Mouse (Mus musculus) left cerebral cortex, postnatal 4 days (tissue): ENCODE results near the gene Tff3. TPM values are rescaled to one million over a fixed set of nuclear protein-coding genes. Genes with fewer than 3 reads are reported as not detected.

Experiments used
- DNase-seq: peaks from one replicate; pipeline ENCODE4 v3.0.0-alpha.2; 2022
- intact Hi-C: fragments of 180-260 bp; cut with DNase I; formaldehyde crosslinking; loops from one replicate; pipeline ENCODE4 v1.15.1; 2025
- total RNA-seq, 2 experiments: library from RNA; stranded (reverse); gene quantifications; 2 replicates each; pipeline ENCODE4 v1.2.3; 2021

Gene Tff3
- total RNA-seq, 2 experiments from 2014 or later, result not detected

DNA sequence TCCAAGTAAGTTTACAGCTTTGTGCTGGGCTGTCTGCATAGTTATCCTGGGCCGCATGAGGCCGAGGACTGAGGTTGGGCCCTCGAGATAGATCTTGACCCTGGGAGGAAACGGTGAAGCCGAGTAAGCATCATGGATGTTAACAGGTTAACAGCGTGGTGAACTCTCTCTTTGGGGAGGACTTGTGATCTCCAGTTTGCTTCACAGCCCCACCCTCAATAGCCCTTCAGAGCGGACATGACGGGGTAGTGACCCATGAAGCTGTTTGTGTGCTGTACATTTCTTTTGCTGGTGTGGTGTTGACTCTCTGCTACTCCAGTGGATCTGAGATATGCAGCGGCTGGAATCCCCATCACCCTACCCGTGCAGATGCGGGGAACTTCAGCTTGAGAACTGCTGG lies 50.9 kb downstream of the Tff3 start:
- no peak for DNase-seq
- intact Hi-C loops, result no loop called here

DNA sequence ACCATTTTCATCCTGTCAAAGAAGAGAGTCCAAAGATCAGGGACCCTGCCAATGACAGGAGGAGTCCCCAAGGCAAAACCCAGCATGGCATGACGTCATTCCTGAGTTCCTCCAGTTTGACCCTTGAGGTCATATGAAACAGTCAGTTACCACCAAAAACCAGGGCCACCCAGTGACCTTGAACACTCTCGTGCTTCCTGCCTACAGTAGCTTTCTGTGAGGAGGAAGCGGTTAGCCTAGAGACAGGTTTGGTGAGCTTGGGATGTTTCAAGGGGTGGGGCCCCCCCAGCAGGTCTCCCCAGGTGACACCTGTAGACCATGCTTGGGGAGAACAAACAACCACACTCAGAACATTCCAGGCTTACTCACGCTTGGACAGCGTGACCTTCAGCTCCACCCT lies 51.9 kb downstream of the Tff3 start:
- no peak for DNase-seq
- intact Hi-C loops, result no loop called here

DNA sequence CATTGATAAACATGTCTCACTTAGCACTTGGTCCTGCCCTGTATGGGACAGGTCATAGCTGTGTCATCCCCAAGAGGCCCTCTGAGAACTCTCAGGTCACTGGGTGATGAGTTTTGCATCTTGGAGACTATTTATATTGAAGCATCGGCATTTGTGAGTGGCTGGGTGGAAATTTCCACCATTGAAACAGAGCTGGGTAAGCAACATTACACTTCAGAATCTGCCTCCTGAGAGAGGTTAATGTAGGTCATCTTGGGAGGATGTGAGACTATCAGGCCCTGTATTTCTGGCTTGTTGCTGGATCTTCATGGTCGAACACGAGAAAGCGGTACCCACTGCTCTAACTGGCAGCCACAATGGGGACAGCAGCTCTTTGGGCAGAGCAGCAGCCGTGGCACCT lies 54.0 kb downstream of the Tff3 start:
- no peak for DNase-seq
- intact Hi-C loops, result no loop called here

Other genes starting within 250 kb of the Tff3 start
- under 1 TPM; 0.32 to 0.58 TPM for gene Glp1r, start 227.8 kb downstream of the Tff3 start, total RNA-seq
- gene Umodl1, start 175.0 kb downstream of the Tff3 start, total RNA-seq, result under 1 TPM in 1 of 2 experiments, not detected in 1; 0.14 TPM
- gene Abcg1, start 72.0 kb downstream of the Tff3 start, total RNA-seq, result 10 to 100 TPM; 18.5 to 20.0 TPM
- gene Tff2, start 14.6 kb upstream of the Tff3 start, total RNA-seq, result not detected
- gene Tff1, start 35.6 kb upstream of the Tff3 start, total RNA-seq, result not detected
- gene Tmprss3, start 69.3 kb upstream of the Tff3 start, total RNA-seq, result not detected
- gene Ubash3a, start 78.2 kb upstream of the Tff3 start, total RNA-seq, result not detected
- 10 to 100 TPM; 11.9 to 12.6 TPM for gene Rsph1, start 147.7 kb upstream of the Tff3 start, total RNA-seq
- gene Slc37a1, start 157.1 kb upstream of the Tff3 start, total RNA-seq, result 10 to 100 TPM; 18.4 to 19.4 TPM